Mouse (Mus musculus) gastrocnemius, adult 8-10 months (tissue): ENCODE data around the gene Nhsl2. TPM values are rescaled to one million over a fixed set of nuclear protein-coding genes. Genes with fewer than 3 reads are reported as not detected.

Experiments
- DNase-seq, 2 experiments: peaks; one replicate each; pipeline ENCODE4 v3.0.0; 2022; ENCODE audit warnings: low spot score in 2 of 2
- total RNA-seq, 4 experiments: library from RNA; stranded (reverse); gene quantifications; 2 replicates each; pipeline ENCODE4 v1.2.4; 2022

Gene Nhsl2
- total RNA-seq, 4 experiments from 2014 or later, result 1.3 to 2.0 (median 1.5) TPM

GRCm38 (mm10) chrX:101980586-101980985, 131.4 kb downstream of the Nhsl2 start:
- DNase-seq, result no peak

- DNase-seq, result no peak
Measured at GRCm38 (mm10) chrX:101981450-101981849, 132.3 kb downstream of the Nhsl2 start.

GRCm38 (mm10) chrX:101983638-101984037, 134.5 kb downstream of the Nhsl2 start:
- DNase-seq, result peak in 1 of 2 experiments; percentile 3

GRCm38 (mm10) chrX:101986657-101987367, 137.6 kb downstream of the Nhsl2 start:
- DNase-seq, result no peak

GRCm38 (mm10) chrX:101993841-101994571, 144.8 kb downstream of the Nhsl2 start:
- no peak for DNase-seq

- no peak for DNase-seq
Measured at GRCm38 (mm10) chrX:101996726-101997125, 147.5 kb downstream of the Nhsl2 start.

GRCm38 (mm10) chrX:102003632-102004315, 154.6 kb downstream of the Nhsl2 start:
- DNase-seq, result no peak

GRCm38 (mm10) chrX:102004370-102004769, 155.2 kb downstream of the Nhsl2 start:
- DNase-seq, result no peak

GRCm38 (mm10) chrX:102005141-102005641, 156.0 kb downstream of the Nhsl2 start:
- no peak for DNase-seq

GRCm38 (mm10) chrX:102007935-102008334, 158.8 kb downstream of the Nhsl2 start:
- no peak for DNase-seq

- DNase-seq, result no peak
Measured at GRCm38 (mm10) chrX:102017213-102017923, 168.2 kb downstream of the Nhsl2 start.

- no peak for DNase-seq
Measured at GRCm38 (mm10) chrX:102018890-102019289, 169.7 kb downstream of the Nhsl2 start.

- DNase-seq, result no peak
Measured at GRCm38 (mm10) chrX:102019471-102020240, 170.5 kb downstream of the Nhsl2 start.

- no peak for DNase-seq
Measured at GRCm38 (mm10) chrX:102024976-102025375, 175.8 kb downstream of the Nhsl2 start.

GRCm38 (mm10) chrX:102031851-102032250, 182.7 kb downstream of the Nhsl2 start:
- DNase-seq, result no peak

- DNase-seq, result no peak
Measured at GRCm38 (mm10) chrX:102032431-102032830, 183.2 kb downstream of the Nhsl2 start.

GRCm38 (mm10) chrX:102033566-102033965, 184.4 kb downstream of the Nhsl2 start:
- no peak for DNase-seq

GRCm38 (mm10) chrX:102035671-102036070, 186.5 kb downstream of the Nhsl2 start:
- DNase-seq, result no peak

GRCm38 (mm10) chrX:102036866-102037361, 187.7 kb downstream of the Nhsl2 start:
- no peak for DNase-seq

- DNase-seq, result no peak
Measured at GRCm38 (mm10) chrX:102037506-102037905, 188.3 kb downstream of the Nhsl2 start.
